Mouse (Mus musculus) bone marrow macrophage, adult 2 months (primary cell): Measurements from ENCODE around the gene Vmn1r58. TPM values are rescaled to one million over a fixed set of nuclear protein-coding genes. Genes with fewer than 3 reads are reported as not detected.
"Not testable (repeated sequence)": the region's sequence is repeated elsewhere in the genome, so short reads cannot be mapped to it uniquely, and the experiment has no call there.

Experiments
- H3K27ac ChIP-seq: 2 replicates; pipeline ENCODE4 v1.5.1; 2012; ENCODE audit warnings: low read depth, low read length; ENCODE audit not compliant: insufficient read depth
- H3K4me1 ChIP-seq: 2 replicates; pipeline ENCODE4 v1.6.1; 2012; ENCODE audit warnings: low read length; ENCODE audit not compliant: control insufficient read depth, insufficient read depth
- H3K4me3 ChIP-seq: 2 replicates; pipeline ENCODE4 v1.5.1; 2012; ENCODE audit warnings: mild to moderate bottlenecking, low read length, moderate library complexity; ENCODE audit not compliant: insufficient read depth
- CTCF ChIP-seq: IDR thresholded peaks from 2 replicates; pipeline ENCODE4 v1.5.1; 2012; ENCODE audit warnings: low read depth, mild to moderate bottlenecking, low read length, moderate library complexity
- POLR2A ChIP-seq: IDR thresholded peaks from 2 replicates; pipeline ENCODE4 v1.6.1; 2012; ENCODE audit warnings: mild to moderate bottlenecking, low read depth, low read length, borderline replicate concordance
- polyA plus RNA-seq: library from polyadenylated mRNA; stranded (reverse); fragments of >200 nt; gene quantifications from 2 replicates; pipeline ENCODE4 v1.2.4, GENCODE M21; 2012; ENCODE audit not compliant: missing spikeins, insufficient read depth, insufficient read length

Gene Vmn1r58
- not detected in 2 replicates for polyA plus RNA-seq

GRCm38 (mm10) chr7:5413296-5413695 is at the start of gene Vmn1r58:
Gene Vmn1r58 (minus strand): TSS chr7:5413396.
- not testable (repeated sequence) for H3K27ac ChIP-seq, H3K4me3 ChIP-seq, H3K4me1 ChIP-seq

- H3K27ac ChIP-seq: no peak within 1 kb of the TSS
- no peaks in the 10 kb centered on the region for H3K4me1 ChIP-seq
- no peak within 1 kb of the TSS for H3K4me3 ChIP-seq
- TF ChIP-seq CTCF: no peak
These were observed 43.5 kb upstream of the Vmn1r58 start, which contains the start of gene Vmn1r59 for GRCm38 (mm10) chr7:5456674-5457073. Gene Vmn1r59 (minus strand): TSS chr7:5456774.

GRCm38 (mm10) chr7:5454011-5454410 is 40.8 kb upstream of the Vmn1r58 start:
- not testable (repeated sequence) for H3K4me1 ChIP-seq, H3K4me3 ChIP-seq, H3K27ac ChIP-seq

DNA sequence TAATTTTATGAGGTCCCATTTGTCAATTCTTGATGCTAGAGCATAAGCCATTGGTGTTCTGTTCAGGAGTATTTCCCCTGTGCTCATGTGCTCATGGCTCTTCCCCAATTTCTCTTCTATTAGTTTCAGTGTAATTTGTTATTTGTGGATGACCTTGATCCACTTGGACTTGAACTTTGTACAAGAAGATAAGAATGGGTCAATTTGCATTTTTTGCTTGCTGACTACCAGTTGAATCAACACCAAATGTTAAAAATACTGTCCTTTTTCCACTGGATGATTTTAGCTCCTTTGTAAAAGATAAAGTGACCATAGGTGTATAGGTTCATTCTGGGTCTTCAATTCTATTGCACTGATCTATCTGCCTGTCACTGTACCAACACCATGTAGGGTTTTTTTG is 35.4 kb upstream of the Vmn1r58 start:
- H3K4me3 ChIP-seq: no peak overlapping the region
- no peaks in the 10 kb centered on the region for H3K4me1 ChIP-seq
- no peak for TF ChIP-seq POLR2A
- no peak for TF ChIP-seq CTCF
- no peak overlapping the region for H3K27ac ChIP-seq

DNA sequence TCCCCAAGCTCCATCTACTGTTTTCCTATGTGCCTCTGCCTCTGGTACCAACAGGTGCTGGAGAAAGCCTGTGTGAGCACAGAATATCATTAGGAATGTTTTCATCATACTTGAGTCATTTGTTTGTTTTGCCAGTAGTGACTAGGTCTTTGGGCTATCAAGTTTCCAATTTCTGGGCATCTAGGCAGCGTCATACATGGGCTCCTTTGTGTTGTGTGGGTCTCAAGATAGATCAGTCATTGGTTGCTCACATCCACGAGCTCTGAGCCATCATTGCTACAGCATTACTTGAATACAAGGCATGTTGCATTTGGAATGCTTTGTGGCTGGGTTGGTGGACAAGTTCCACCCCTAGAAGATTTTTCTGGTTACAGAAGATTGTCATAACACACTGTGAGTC is 7.0 kb downstream of the Vmn1r58 start:
- Histone ChIP-seq H3K4me3 (no peak overlapping the region), H3K27ac (no peak overlapping the region), H3K4me1 (no peaks in the 10 kb centered on the region)
- TF ChIP-seq CTCF (no peak), POLR2A (no peak)

DNA sequence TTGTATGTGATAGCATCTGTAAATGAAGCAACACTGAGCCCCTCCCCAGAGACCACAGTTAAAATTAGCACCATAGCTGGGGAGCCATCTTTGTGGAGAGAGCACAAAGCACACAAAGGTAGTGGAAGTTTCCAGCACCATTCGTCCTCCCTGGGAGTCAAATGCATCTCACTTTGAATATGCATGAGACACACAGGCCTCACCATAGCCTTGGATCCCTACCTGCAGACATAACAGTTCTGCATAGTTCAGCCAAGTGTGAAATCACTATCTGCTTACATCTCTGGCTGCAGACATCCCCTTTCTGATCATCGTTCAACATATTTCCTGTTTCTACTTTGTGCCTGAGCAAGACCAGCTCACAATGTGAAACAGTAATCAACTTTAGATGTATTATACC is 46.5 kb downstream of the Vmn1r58 start:
- Histone ChIP-seq H3K27ac (no peak overlapping the region), H3K4me3 (no peak overlapping the region), H3K4me1 (no peaks in the 10 kb centered on the region)
- TF ChIP-seq POLR2A (no peak), CTCF (no peak)

DNA sequence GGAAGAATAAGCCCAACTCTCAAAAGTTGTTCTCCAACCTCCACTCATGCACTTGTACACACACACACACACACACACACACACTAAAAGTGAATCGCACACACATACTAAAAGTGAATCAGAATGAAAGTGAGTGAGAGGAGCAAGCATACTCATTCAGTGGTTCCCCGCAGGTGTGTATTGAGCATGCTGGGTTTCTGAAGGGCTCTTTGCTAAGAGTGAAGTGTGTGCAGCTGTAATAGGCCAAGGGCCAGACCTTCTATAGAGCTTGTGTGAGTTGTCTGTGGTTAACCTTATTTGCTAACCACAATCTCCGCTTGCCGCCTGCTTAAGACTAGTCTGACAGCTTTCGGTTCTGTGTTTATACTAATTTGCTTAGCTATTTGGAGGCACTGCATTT is 49.6 kb downstream of the Vmn1r58 start:
- H3K4me3 ChIP-seq: no peak overlapping the region
- TF ChIP-seq CTCF (no peak), POLR2A (no peak)
- no peak overlapping the region for H3K27ac ChIP-seq
- H3K4me1 ChIP-seq: no peaks in the 10 kb centered on the region

Other genes with a start within 250 kb of the Vmn1r58 start
- not detected in 2 replicates for gene Vmn1r56, start 216.6 kb downstream of the Vmn1r58 start, polyA plus RNA-seq
- gene Vmn1r57, start 194.9 kb downstream of the Vmn1r58 start, polyA plus RNA-seq: not detected in 2 replicates
- gene Gm5065, start 62.9 kb downstream of the Vmn1r58 start, polyA plus RNA-seq: not detected in 2 replicates
- gene Nlrp2, start 62.4 kb downstream of the Vmn1r58 start, polyA plus RNA-seq: not detected in 2 replicates
- gene Vmn1r59, start 43.4 kb upstream of the Vmn1r58 start, polyA plus RNA-seq: 0.77 TPM in 1 of 2 replicates, not detected in the other
- not detected in 2 replicates for gene Vmn2r28, start 80.6 kb upstream of the Vmn1r58 start, polyA plus RNA-seq
- 0.25 TPM in 1 of 2 replicates, not detected in the other for gene Vmn1r60, start 133.9 kb upstream of the Vmn1r58 start, polyA plus RNA-seq
- gene Vmn1r61, start 199.9 kb upstream of the Vmn1r58 start, polyA plus RNA-seq: 0.55 TPM in 1 of 2 replicates, not detected in the other